Mouse (Mus musculus) left cerebral cortex, postnatal 10 days (tissue): ENCODE data around the gene Gm8978. TPM values are rescaled to one million over a fixed set of nuclear protein-coding genes. Genes with fewer than 3 reads are reported as not detected.
"Not testable (repeated sequence)": the region's sequence is repeated elsewhere in the genome, so short reads cannot be mapped to it uniquely, and the experiment has no call there.

Experiments
- DNase-seq, 2 experiments: peaks; one replicate each; pipeline ENCODE4 v3.0.0; 2021 to 2022; ENCODE audit warnings: low spot score in 2 of 2, mixed read lengths in 1 of 2; ENCODE audit errors: extremely low spot score in 1 of 2
- intact Hi-C: fragments of 180-260 bp; cut with DNase I; formaldehyde crosslinking; loops from one replicate; pipeline ENCODE4 v1.15.1; 2025
- microRNA-seq: library from miRNA; unstranded; fragments of <30 nt; microRNA quantifications from one replicate; pipeline ENCODE4 v1.2.0, GENCODE M21; 2022
- total RNA-seq, 2 experiments: library from RNA; stranded (reverse); gene quantifications; 2 replicates each; pipeline ENCODE4 v1.2.3; 2021

The Gm8978 gene
- total RNA-seq: not detected

GRCm38 (mm10) chr19:33625152-33625551 lies at the start of gene Gm8978:
Gene Gm8978 (minus strand): TSS chr19:33625252.
- intact Hi-C loops: not testable (repeated sequence)

GRCm38 (mm10) chr19:33589626-33590302 lies 35.3 kb downstream of the Gm8978 start:
- peak; percentile 44 to 74 for DNase-seq
- intact Hi-C loops: not testable (repeated sequence)

More at GRCm38 (mm10) chr19:33625152-33625551, at the start of gene Gm8978:
- DNase-seq: not testable (repeated sequence)

DNA sequence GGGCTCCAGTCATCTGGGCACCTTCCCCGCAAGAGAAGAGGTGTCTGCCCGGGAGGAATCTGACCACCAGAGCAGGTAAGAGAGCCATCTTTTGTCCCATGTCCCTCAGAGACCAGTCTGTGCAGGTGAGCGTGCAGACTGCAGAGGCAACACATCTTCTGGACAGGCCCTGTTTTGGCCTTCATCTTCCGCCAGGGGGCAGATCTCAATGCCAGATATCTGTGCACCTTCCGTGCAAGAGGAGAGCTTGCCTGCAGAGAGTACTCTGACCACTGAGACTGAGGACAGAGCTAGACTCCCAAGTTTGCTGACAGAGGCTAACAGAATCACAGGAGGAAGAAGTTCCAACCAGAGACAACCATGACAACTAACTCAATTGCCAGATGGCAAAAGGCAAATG lies 56.5 kb downstream of the Gm8978 start:
- DNase-seq, intact Hi-C loops: not testable (repeated sequence)

Small RNAs within 50 kb of the gene (microRNA-seq; reads per million reads assigned to microRNA genes)
- not detected for gene Gm27440

Other genes starting within 250 kb of the Gm8978 start
- 1 to 10 TPM; 1.8 to 2.5 TPM for gene Rnls, start 233.0 kb downstream of the Gm8978 start, total RNA-seq
- not detected for gene Lipo4, start 107.5 kb downstream of the Gm8978 start, total RNA-seq
- under 1 TPM; 0.28 to 0.49 TPM for gene Lipo2, start 126.1 kb upstream of the Gm8978 start, total RNA-seq
- gene Lipo3, start 136.7 kb upstream of the Gm8978 start, total RNA-seq: 1 to 10 TPM; 6.7 to 8.0 TPM
- gene Lipo1, start 162.2 kb upstream of the Gm8978 start, total RNA-seq: not detected